In genomic region chr5:53511426-53511825, GRCm38 (mm10) we compare ENCODE assay signal across 12 mouse cellular contexts. TPM values are rescaled to one million over a fixed set of nuclear protein-coding genes. Genes with fewer than 3 reads are reported as not detected.
A peak's percentile ranks its signal among the peaks of the same experiment; 100 is the strongest.
DNase-seq lines count a peak whose midpoint lies in the region; ATAC-seq and TF ChIP-seq lines count a peak whose summit lies in the region.
"Had no signal": no experiment of that assay in that cellular context is flagged by ENCODE, and none has a peak within 500 bp of the region (broad histone marks: within the 10 kb centered on the region; RNA-seq: fewer than 3 reads in every experiment).

No protein-coding gene starts in this region.

- H3K27ac ChIP-seq in heart, embryonic 10.5 days, result no peak overlapping the region
- H3K27ac ChIP-seq in heart, embryonic 14.5 days (replicated peaks in 1 of 2; ENCODE audit: control insufficient read depth in 1 of 2, insufficient read depth in 1 of 2, low read depth in 2 of 2, low read length in 2 of 2), result no peak overlapping the region
- H3K27ac ChIP-seq: hindbrain, embryonic 14.5 days; liver, embryonic 14.5 days; midbrain, embryonic 10.5 days had no signal

- TF ChIP-seq CTCF in C2C12 (IDR thresholded peaks at IDR 0.05; ENCODE audit: control insufficient read depth, insufficient read depth, insufficient read length), result no peak

- 0 out of 2 replicates have a peak, but pooled peaks cover 4% of the 10 kb centered on the region for H3K4me1 ChIP-seq in heart, embryonic 10.5 days
- H3K4me1 ChIP-seq in heart, embryonic 14.5 days (ENCODE audit: control insufficient read depth in 2 of 2, insufficient read depth in 2 of 2, low read length in 2 of 2), result peaks cover 0 to 3% of the 10 kb centered on the region in 2 experiments; a peak in 1 of 4 replicates
- H3K4me1 ChIP-seq: midbrain, embryonic 10.5 days had no signal

- H3K36me3 ChIP-seq in heart, embryonic 10.5 days, result no peaks in the 10 kb centered on the region
- no peaks in the 10 kb centered on the region for H3K36me3 ChIP-seq in C2C12 (ENCODE audit: control insufficient read depth, insufficient read depth)
- H3K36me3 ChIP-seq in heart, embryonic 14.5 days (ENCODE audit: control insufficient read depth, insufficient read depth, low read length), result no peaks in the 10 kb centered on the region
- H3K36me3 ChIP-seq: midbrain, embryonic 10.5 days had no signal

- H3K27me3 ChIP-seq in heart, embryonic 10.5 days (ENCODE audit: insufficient read depth, poor library complexity, severe bottlenecking), result peaks cover 33% of the 10 kb centered on the region
- no peaks in the 10 kb centered on the region for H3K27me3 ChIP-seq in C2C12 (ENCODE audit: control insufficient read depth, insufficient read depth, insufficient read length)
- peaks cover 10% of the 10 kb centered on the region; the same call in 1 of the 2 replicates for H3K27me3 ChIP-seq in heart, embryonic 14.5 days (ENCODE audit: control insufficient read depth, insufficient read depth, low read length)

- ATAC-seq in heart, embryonic 14.5 days (ENCODE audit: insufficient number of reproducible peaks, insufficient read depth, low FRiP score, low read depth), result 0 out of 2 replicates have a peak, but pooled peaks have one; percentile 39
- ATAC-seq: intestine, embryonic 16.5 days had no signal

- no peak overlapping the region for H3ac ChIP-seq in C2C12 (ENCODE audit: control insufficient read depth, insufficient read length, low read depth)

- H3K4me2 ChIP-seq in heart, embryonic 14.5 days (ENCODE audit: low read length), result no peak overlapping the region
- H3K4me2 ChIP-seq: hindbrain, embryonic 14.5 days had no signal

- 79% methylated on average over 4 of the region's 4 CpGs for WGBS in heart, embryonic 10.5 days
- WGBS in heart, embryonic 14.5 days, result 74% methylated on average over 4 of the region's 4 CpGs

- H3K9ac ChIP-seq in heart, embryonic 14.5 days (ENCODE audit: low read length), result no peak overlapping the region
- H3K9ac ChIP-seq: hindbrain, embryonic 14.5 days; liver, embryonic 14.5 days had no signal

- H3K79me2 ChIP-seq in C2C12 (ENCODE audit: control insufficient read depth, insufficient read depth), result no peaks in the 10 kb centered on the region

- no peaks in the 10 kb centered on the region for H3K79me3 ChIP-seq in C2C12 (ENCODE audit: low read depth)

- H3K9me3 ChIP-seq in heart, embryonic 10.5 days, result peaks cover 3% of the 10 kb centered on the region
- no peaks in the 10 kb centered on the region; the same call in 1 of the 2 replicates for H3K9me3 ChIP-seq in heart, embryonic 14.5 days (ENCODE audit: control insufficient read depth, low read length)
- H3K9me3 ChIP-seq: midbrain, embryonic 10.5 days had no signal

- DNase-seq in heart, adult 9 months (ENCODE audit: low spot score in 2 of 2), result peak; percentile 58 to 62
- DNase-seq in heart, embryonic 10.5 days (ENCODE audit: low spot score), result no peak
- DNase-seq in lung, postnatal 14 days, result peak; percentile 7
- DNase-seq in right cerebral cortex, postnatal 36 days (ENCODE audit: low spot score in 2 of 2), result no peak
- DNase-seq in adrenal gland, postnatal 14 days, result no peak
- DNase-seq: cerebellum, postnatal 36 days had no signal

- no peak overlapping the region for H3K4me3 ChIP-seq in heart, embryonic 10.5 days
- H3K4me3 ChIP-seq in C2C12 (ENCODE audit: insufficient read depth, poor library complexity, severe bottlenecking), result no peak overlapping the region
- H3K4me3 ChIP-seq in heart, embryonic 14.5 days (ENCODE audit: control insufficient read depth in 1 of 2, insufficient read depth in 1 of 2, low read depth in 1 of 2, low read length in 2 of 2), result no peak overlapping the region
- H3K4me3 ChIP-seq: midbrain, embryonic 10.5 days had no signal

TF ChIP-seq in C2C12, 6 proteins besides CTCF, POLR2A, EP300 and RAD21:
- TF ChIP-seq FOSL1 (IDR thresholded peaks at IDR 0.05; ENCODE audit: insufficient read depth, low read length, poor library complexity, severe bottlenecking) (no peak), USF1 (IDR thresholded peaks at IDR 0.05; ENCODE audit: low read depth) (no peak), MYOD1 (IDR thresholded peaks at IDR 0.05; ENCODE audit: control insufficient read depth, insufficient read length, low read depth) (no peak), MAX (IDR thresholded peaks at IDR 0.05) (no peak), CEBPB (IDR thresholded peaks at IDR 0.05; ENCODE audit: low read depth) (peak; percentile 84), MYOG (IDR thresholded peaks at IDR 0.05; ENCODE audit: control insufficient read depth, extremely low read depth, insufficient read length) (no peak)

RNA-seq across cellular contexts. Expression of gene Rbpj, which starts 45.5 kb away (rescaled TPM):
- 23.9 and 24.6 TPM in 2 replicates for polyA plus RNA-seq in heart, embryonic 10.5 days (2016; fragmentation: Nextera tagmentation; extraction: Ambion mirVana)
- 8.1 TPM for polyA plus RNA-seq in C2C12 (2012; fragmentation: generic; extraction: Trizol)
- 23.9 and 24.1 TPM in 2 replicates for polyA plus RNA-seq in heart, embryonic 14.5 days (2014; fragmentation: Nextera tagmentation; extraction: Ambion mirVana)
- total RNA-seq in adrenal gland, postnatal 14 days (2021), result 31.4 and 36.2 TPM in 2 replicates

Comparison
In these comparisons a context has a peak if more than half of its experiments do, and no peak if none do; other contexts are left out.
1. DNase-seq: peak in heart, adult 9 months (2 of 2) and lung, postnatal 14 days (single experiment); none in heart, embryonic 10.5 days (single experiment), right cerebral cortex, postnatal 36 days (0 of 2) and adrenal gland, postnatal 14 days (single experiment).